Mouse (Mus musculus) testis, adult 10 weeks (tissue): Measurements from ENCODE around the gene Prpf40a. TPM values are rescaled to one million over a fixed set of nuclear protein-coding genes. Genes with fewer than 3 reads are reported as not detected.

Experiments
- polyA plus RNA-seq: library from polyadenylated mRNA; stranded (reverse); fragments of 350-450 nt; fragmentation: Illumina TruSeq; extraction: RNeasy Lipid Tissue Mini Kit (QIAGEN cat#74804); gene quantifications from one replicate; pipeline ENCODE4 v1.2.3, GENCODE M21; 2014; ENCODE audit warnings: low read depth, low replicate concordance

The Prpf40a gene
- polyA plus RNA-seq = 373 TPM

DNA sequence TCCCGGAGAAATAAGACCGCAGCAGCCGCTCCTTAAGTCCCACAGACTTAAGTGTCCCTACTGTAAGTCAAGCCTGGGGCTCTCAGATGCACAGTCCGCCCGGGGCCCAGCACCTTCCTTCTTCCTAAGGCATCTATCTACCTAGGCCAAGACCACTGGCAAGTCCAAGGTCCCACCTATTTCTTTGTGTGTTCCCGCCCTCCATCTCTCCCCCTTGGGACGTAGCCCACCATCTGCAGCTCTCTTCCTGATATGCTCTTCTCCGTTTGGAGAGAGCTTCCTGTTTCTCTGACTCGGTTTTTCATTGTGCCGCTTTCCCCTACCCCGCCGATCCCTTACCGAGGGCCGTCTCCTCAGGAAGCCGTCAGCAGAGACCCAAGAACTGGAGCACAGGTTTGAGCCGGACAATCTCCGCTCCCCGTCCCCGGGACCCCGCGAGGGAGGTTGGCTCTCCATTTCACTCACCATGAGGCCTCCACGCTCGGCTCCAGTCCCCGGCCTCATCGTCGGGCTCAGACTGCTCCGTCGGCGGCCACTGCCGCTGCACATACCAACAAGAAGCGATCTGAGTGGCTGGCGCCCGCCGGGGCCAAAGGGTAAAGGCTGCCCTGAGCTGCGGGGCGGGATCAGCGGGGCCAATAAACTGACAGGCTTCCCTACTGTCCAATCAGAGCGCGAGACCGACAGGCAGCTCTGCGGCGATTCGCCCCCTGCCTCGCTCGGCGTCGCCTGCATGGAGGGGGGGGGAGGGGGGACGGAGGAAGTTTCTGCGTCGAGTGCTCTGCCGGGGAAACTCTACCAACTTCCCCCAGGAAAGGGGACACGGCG is at the start of gene Prpf40a:
Prpf40a (minus strand) TSS at position 601 of the 828 bp plus-strand sequence.

DNA sequence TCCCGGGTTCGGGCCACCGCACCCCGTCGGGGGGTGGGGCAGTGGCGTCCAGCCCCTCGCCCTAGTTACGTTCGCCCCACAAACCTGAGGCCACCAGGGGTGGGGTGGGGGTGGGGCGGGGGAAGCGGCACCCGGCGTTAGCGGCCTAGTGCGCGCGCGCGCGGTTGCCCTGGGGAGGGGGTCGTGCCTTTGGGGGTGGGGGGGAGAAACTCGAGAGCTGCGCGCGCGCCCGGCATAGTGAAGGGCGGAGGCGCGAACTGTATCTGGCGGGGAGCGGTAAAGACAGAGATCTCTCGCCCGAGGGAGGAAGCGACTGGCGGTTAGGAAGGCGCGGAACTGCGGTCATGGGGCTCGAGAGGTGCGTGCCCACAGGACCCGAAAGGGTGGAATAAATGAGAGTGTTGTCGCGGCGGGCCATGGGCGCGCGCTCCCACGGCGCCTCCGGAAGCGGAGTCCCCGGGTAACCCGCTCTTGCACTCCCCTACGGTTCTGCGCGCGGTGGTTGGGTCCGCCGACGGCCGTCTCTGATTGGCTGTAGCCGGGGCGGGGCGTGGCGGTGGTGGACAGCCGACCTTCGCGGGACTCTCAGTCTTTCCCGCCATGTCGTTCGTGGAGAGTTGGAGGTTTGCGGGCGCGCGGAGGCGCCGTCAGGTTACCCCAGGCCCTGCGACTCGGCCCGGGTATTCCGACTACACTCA is 588 bp upstream of the Prpf40a start, which contains the start of gene Arl6ip6:
Arl6ip6 (plus strand) TSS at position 204 of the 698 bp plus-strand sequence.

Other genes starting within 250 kb of the Prpf40a start
- gene Arl6ip6, start 442 bp upstream of the Prpf40a start, polyA plus RNA-seq = 204 TPM